Mouse (Mus musculus) fat pad, adult 2 months (tissue): ENCODE data around the gene Gm37240.
A peak's percentile ranks its signal among the peaks of the same experiment; 100 is the strongest.

Experiments
- DNase-seq: peaks from one replicate; pipeline ENCODE4 v3.0.0-alpha.2; 2011; ENCODE audit warnings: low read depth, low spot score; ENCODE audit errors: extremely low read depth

The Gm37240 gene

DNA sequence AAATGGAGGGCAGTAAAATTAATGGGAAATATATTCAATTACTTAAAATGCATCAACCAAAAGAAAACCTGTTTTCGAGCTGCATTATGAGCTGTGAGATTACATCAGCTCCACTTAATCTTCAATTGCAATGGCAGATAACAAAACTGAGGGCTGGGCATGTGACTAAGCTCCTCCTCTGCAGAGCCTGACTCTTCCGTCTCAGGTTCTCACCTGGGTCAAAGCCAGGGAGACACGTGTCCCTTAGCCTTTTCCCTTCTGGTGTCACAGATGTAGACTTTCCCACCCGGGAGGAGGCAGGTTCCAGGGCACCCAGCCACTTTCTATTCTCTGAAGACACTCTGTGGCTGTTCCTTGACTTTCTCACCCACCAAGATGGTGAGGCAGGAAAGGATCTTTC, 58.3 kb downstream of the Gm37240 start:
- no peak for DNase-seq

DNA sequence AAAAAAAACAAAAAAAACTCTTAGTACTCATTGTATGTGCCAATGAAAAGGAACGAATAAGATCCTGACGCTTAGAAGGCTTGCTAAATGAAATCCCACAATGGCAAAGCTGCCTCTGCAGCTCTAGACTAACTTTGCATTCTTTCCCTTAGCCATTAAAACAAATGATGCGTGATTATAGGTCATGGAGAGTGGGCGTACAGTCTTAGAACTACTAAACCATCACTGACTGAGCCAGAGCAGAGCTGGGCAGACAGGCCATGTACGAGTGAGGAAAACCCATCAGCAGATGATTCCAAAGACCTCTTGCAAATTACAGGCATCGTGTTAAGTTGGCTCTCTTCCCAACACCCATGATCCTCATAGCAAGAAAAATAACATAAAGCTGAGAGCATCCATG, 59.5 kb downstream of the Gm37240 start:
- DNase-seq: no peak

GRCm38 (mm10) chr3:85827283-85827682, 60.0 kb downstream of the Gm37240 start:
- no peak for DNase-seq

- no peak for DNase-seq
Measured at GRCm38 (mm10) chr3:85820839-85821548, 66.3 kb downstream of the Gm37240 start.

GRCm38 (mm10) chr3:85819319-85819718, 68.0 kb downstream of the Gm37240 start:
- no peak for DNase-seq

DNA sequence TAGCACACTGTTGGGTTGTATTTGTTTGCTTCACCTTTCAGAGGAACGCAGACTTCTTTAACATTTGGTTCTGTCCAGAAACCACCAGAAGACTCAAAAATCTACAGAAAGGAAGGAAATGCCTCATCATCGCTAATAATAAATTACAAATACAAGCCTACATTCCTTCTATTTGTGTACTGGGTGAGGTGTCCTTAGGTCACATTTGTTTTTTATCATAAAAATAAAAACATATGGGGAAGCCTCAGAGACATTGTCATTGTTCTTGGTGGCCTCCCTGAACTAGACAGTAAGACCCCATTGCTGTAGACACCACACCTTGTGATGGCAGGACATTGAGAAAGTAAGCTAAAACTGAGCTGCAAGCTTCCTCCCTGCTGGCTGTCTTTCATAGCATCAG, 70.1 kb downstream of the Gm37240 start, which contains the start of gene Fam160a1:
Fam160a1 (minus strand) TSS at position 101 of the 400 bp plus-strand sequence.
- DNase-seq: no peak

DNA sequence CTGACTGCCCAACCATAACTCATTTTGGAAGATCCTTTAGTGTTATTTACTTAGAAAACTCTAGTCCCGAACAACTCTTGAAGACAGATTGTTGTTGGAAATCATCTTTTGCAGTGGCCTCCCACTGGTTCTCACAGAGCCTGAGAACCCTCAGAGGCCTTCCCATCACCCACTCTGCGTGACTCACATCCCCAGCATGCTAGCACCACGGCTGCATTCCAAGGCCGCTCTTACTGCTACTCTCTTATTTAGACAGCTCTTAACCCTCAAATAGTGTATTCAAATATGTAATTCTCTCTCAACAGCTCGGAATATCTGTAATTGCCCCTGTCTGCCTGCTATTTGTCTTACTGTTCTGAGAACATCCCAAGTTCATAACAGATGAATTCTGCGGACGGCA, 73.1 kb downstream of the Gm37240 start:
- DNase-seq: no peak

DNA sequence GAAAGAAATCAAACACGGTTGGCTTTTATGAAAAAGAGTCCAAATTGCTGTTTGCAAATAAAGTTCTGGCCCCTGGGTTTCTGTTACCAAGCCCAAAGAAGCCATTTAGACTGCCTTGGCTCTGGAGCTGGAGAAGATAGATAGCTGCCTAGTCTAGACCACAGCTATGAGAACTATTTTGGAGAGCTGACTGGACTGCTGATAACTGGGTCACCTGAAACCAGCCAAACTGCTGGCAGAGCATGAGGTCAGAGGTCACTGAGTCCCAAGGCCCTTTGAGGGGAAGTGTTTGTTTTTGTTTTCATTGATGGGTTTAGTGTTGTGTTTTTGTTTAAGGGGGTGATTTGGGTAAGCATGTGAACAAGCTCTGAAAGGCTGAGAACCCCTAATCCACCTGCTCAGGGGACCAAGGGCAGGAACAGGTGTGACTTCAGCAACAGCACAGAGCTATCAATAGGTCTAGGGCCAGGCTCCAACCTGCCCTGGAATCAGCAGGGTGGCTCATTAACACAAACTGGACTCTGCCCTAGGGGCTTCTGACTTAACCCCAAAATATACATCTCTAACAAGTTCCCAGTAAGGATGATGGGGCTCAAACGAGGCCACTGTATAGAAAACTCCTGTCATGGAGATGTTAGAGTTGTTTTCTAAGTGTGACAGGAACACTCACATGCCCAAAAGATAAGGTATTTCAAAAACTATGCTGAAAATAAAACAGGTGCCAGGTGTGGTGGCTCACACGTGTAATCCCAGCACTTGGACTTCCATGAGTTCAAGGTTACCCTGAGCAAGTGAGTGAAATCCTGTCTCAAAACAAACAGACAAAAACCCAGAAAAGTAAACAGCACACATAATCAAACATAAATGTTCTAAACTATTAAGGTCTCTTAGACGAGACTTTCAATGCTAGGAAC, 74.0 kb downstream of the Gm37240 start:
- no peak for DNase-seq

DNA sequence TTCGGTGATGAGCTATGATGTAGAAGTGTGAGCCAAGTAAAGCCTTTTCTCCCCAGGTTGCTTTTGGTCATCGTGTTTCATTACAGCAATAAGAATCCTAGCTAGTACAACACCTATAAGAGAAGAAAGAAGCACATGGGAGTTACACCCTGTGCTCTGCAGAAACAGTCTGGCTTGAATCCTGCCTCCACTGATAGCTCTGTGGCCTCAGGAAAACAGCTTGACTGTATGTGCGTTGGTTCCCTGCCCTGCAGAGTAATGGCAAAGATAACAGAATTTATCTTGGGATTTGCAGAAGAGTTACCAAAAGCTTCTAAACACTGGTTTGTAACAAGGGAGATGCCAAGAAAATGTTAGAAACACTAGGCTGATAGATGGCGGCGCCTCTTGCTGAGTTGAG, 75.3 kb downstream of the Gm37240 start:
- no peak for DNase-seq

DNA sequence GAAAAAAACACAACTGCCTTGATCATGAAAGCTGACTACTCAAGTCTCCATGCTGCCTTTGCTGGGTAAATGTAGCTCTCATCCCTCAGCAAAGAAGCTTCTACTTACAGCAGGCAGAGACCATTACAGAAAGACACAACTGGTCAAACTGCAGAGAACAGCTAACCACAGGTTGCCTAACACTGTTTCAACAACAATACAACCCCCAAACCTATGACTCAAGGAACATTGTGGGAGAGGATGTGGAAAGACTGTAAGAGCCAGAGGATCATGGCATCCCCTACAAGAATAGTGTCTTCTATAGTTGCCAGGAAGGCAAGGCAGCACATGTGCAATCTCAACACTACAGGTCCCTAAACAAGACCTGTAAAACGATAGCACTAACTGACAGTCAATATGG, 94.2 kb downstream of the Gm37240 start:
- peak; percentile 37 for DNase-seq

DNA sequence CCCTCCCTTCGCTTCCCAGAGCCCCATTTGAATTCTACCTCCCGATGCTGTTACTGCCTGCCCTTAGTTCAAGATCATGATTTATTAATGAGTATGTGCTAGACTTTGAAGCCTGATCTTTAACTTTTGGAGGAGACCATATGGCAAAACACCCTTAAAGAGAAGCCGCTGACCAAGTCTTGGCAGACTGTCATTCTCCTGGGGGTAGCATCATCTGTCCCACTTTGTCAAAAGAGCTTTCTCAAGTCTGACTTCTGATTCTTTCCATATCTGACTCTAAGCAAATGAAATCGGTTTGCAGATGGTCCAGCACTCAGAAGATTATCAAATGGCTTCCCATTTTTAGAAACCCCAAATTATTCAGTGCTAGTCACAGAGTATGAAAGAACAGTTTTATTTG, 97.6 kb downstream of the Gm37240 start:
- DNase-seq: no peak

DNA sequence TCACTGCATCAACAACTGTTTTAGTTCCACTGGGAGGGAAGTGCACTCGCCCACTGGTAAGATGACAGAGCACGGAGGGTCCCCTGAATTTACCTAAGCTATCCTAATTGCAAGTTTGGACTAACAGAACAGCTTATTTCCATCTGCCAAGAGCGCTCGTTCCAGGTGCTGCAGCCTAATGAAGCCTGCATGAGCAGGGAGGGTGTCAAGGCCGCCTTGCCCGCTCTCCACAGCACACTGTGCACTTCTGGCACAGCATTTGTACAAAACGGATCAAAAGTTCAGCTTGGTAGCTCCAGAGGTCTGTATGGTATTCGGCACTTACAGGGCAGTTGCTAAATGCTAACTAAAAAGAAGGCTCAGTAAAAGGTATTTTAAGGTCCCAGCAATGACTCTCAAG, 100.8 kb downstream of the Gm37240 start:
- no peak for DNase-seq

- DNase-seq: no peak
Measured at GRCm38 (mm10) chr3:85780906-85781305, 106.4 kb downstream of the Gm37240 start.

GRCm38 (mm10) chr3:85780332-85780731, 107.0 kb downstream of the Gm37240 start:
- DNase-seq: no peak

GRCm38 (mm10) chr3:85777841-85778240, 109.5 kb downstream of the Gm37240 start:
- no peak for DNase-seq

DNA sequence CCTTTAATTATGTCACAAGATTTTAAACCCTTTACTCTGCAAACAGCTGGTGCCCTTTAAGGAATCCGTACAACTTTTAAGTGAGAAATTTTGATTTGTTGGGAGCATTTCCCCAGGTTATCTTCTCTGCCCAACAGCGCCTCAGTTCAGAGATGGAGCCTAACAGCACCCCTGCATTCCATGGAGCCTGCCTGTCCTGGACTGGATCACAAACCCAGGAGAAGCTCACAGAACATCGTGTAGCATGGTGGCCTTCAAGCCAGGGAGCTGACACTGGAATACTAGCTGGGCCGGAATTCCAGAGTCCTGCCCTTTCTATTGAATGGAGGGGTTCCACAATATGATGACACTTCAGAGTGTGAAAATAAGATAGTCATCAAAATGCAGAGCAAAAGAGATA, 110.0 kb downstream of the Gm37240 start:
- no peak for DNase-seq

- no peak for DNase-seq
Measured at GRCm38 (mm10) chr3:85776707-85777106, 110.6 kb downstream of the Gm37240 start.

DNA sequence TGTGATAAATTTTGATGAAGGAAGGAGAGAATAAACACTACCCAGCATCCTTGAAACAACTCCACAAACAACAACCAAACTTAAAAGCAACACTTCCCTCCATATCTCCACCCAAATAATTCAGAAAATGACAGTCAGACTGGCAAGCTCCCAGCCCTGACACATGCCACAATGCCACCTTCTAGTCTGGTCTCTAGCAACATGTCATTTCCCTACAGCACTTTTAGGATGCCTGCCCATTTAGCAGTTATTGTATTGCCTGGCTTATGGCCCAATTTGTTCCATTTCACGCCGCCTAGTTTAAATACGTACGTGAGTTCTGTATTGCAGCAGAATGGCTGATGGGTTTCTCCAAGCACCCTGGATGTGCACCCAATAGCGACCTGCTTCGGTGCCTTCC, 111.2 kb downstream of the Gm37240 start:
- DNase-seq: no peak

GRCm38 (mm10) chr3:85773886-85774285, 113.4 kb downstream of the Gm37240 start:
- no peak for DNase-seq

GRCm38 (mm10) chr3:85773425-85773824, 113.9 kb downstream of the Gm37240 start:
- DNase-seq: no peak

GRCm38 (mm10) chr3:85764937-85765337, 122.4 kb downstream of the Gm37240 start:
- peak; percentile 67 for DNase-seq
